Mouse (Mus musculus) embryonic facial prominence, embryonic 12.5 days (tissue): Measurements from ENCODE around the gene Eps15l1. TPM values are rescaled to one million over a fixed set of nuclear protein-coding genes. Genes with fewer than 3 reads are reported as not detected.

Experiments
- ATAC-seq: fragments of 200-750 bp; cut with Nextera tagmentation; 2 replicates; pipeline ENCODE4 v1.8.0; 2017; ENCODE audit not compliant: insufficient number of reproducible peaks, insufficient read depth, low FRiP score, low TSS enrichment
- H3K27ac ChIP-seq: fragments of 300-500 bp; sonication (generic); 2 replicates; pipeline ENCODE4 v1.5.1; 2016; ENCODE audit warnings: mild to moderate bottlenecking
- H3K27me3 ChIP-seq: fragments of 300-500 bp; sonication (generic); 2 replicates; pipeline ENCODE4 v1.6.1; 2016; ENCODE audit warnings: mild to moderate bottlenecking, moderate library complexity
- H3K36me3 ChIP-seq: fragments of 300-500 bp; sonication (generic); 2 replicates; pipeline ENCODE4 v1.6.1; 2016; ENCODE audit warnings: mild to moderate bottlenecking
- H3K4me1 ChIP-seq: fragments of 300-500 bp; sonication (generic); 2 replicates; pipeline ENCODE4 v1.6.1; 2016
- H3K4me2 ChIP-seq: fragments of 300-500 bp; sonication (generic); replicated peaks from 2 replicates; pipeline ENCODE4 v1.6.1; 2016; ENCODE audit warnings: mild to moderate bottlenecking, moderate library complexity
- H3K4me3 ChIP-seq: fragments of 300-500 bp; sonication (generic); 2 replicates; pipeline ENCODE4 v1.5.1; 2016; ENCODE audit warnings: mild to moderate bottlenecking
- H3K9ac ChIP-seq: fragments of 300-500 bp; sonication (generic); 2 replicates; pipeline ENCODE4 v1.6.1; 2016; ENCODE audit warnings: mild to moderate bottlenecking, moderate library complexity
- H3K9me3 ChIP-seq: fragments of 300-500 bp; sonication (generic); 2 replicates; pipeline ENCODE4 v1.6.1; 2016; ENCODE audit warnings: mild to moderate bottlenecking, moderate library complexity
- WGBS: fragments of 180-500 bp; shearing (Covaris S2); methylation state at CpG from one replicate; pipeline ENCODE4 v1.1.7; 2016; 5-methylcytosine and 5-hydroxymethylcytosine counted together
- polyA plus RNA-seq: library from polyadenylated mRNA; unstranded; fragments of >200 nt; fragmentation: Nextera tagmentation; extraction: Ambion mirVana; gene quantifications from 2 replicates; pipeline ENCODE4 v1.2.1, GENCODE M21; 2016

Eps15l1 gene
- polyA plus RNA-seq, 1 experiment from 2014 or later: 69.0 TPM

GRCm38 (mm10) chr8:72324708-72325107, 96.6 kb downstream of the Eps15l1 start:
- H3K9ac ChIP-seq: no peak overlapping the region
- 80% methylated on average over 2 of the region's 2 CpGs for WGBS
- H3K4me3 ChIP-seq: no peak overlapping the region
- H3K36me3 ChIP-seq: no peaks in the 10 kb centered on the region
- no peaks in the 10 kb centered on the region for H3K9me3 ChIP-seq
- H3K4me2 ChIP-seq: no peak overlapping the region
- no peak overlapping the region for H3K27ac ChIP-seq
- H3K4me1 ChIP-seq: peaks cover 10% of the 10 kb centered on the region
- no peak for ATAC-seq
- H3K27me3 ChIP-seq: peaks cover 34% of the 10 kb centered on the region

GRCm38 (mm10) chr8:72324036-72324706, 97.1 kb downstream of the Eps15l1 start:
- peaks cover 15% of the 10 kb centered on the region for H3K4me1 ChIP-seq
- H3K27ac ChIP-seq: no peak overlapping the region
- H3K4me3 ChIP-seq: no peak overlapping the region
- H3K36me3 ChIP-seq: no peaks in the 10 kb centered on the region
- H3K4me2 ChIP-seq: no peak overlapping the region
- no peak overlapping the region for H3K9ac ChIP-seq
- 83% methylated on average over 10 of the region's 10 CpGs for WGBS
- H3K27me3 ChIP-seq: peaks cover 39% of the 10 kb centered on the region
- no peak for ATAC-seq
- no peaks in the 10 kb centered on the region for H3K9me3 ChIP-seq

GRCm38 (mm10) chr8:72323131-72323725, 98.0 kb downstream of the Eps15l1 start:
- Histone ChIP-seq H3K4me2 (no peak overlapping the region), H3K27ac (no peak overlapping the region), H3K4me1 (peaks cover 16% of the 10 kb centered on the region), H3K36me3 (no peaks in the 10 kb centered on the region), H3K4me3 (no peak overlapping the region), H3K27me3 (peaks cover 48% of the 10 kb centered on the region), H3K9me3 (no peaks in the 10 kb centered on the region), H3K9ac (no peak overlapping the region)
- WGBS: 63% methylated on average over 6 of the region's 6 CpGs
- ATAC-seq: no peak

- no peak for ATAC-seq
- Histone ChIP-seq H3K27ac (no peak overlapping the region), H3K4me3 (no peak overlapping the region), H3K4me1 (peaks cover 16% of the 10 kb centered on the region), H3K4me2 (no peak overlapping the region), H3K9ac (no peak overlapping the region), H3K27me3 (peaks cover 52% of the 10 kb centered on the region), H3K9me3 (no peaks in the 10 kb centered on the region), H3K36me3 (no peaks in the 10 kb centered on the region)
- 68% methylated on average over 7 of the region's 7 CpGs for WGBS
Observed at GRCm38 (mm10) chr8:72322471-72322889, 98.8 kb downstream of the Eps15l1 start.

GRCm38 (mm10) chr8:72321635-72322441, 99.4 kb downstream of the Eps15l1 start:
- H3K9ac ChIP-seq: no peak overlapping the region
- ATAC-seq: no peak
- H3K4me3 ChIP-seq: no peak overlapping the region
- H3K9me3 ChIP-seq: no peaks in the 10 kb centered on the region
- peaks cover 16% of the 10 kb centered on the region for H3K4me1 ChIP-seq
- no peak overlapping the region for H3K27ac ChIP-seq
- no peaks in the 10 kb centered on the region for H3K36me3 ChIP-seq
- no peak overlapping the region for H3K4me2 ChIP-seq
- H3K27me3 ChIP-seq: peaks cover 53% of the 10 kb centered on the region
- WGBS: 89% methylated on average over 20 of the region's 20 CpGs

GRCm38 (mm10) chr8:72320803-72321583, 100.3 kb downstream of the Eps15l1 start:
- Histone ChIP-seq H3K9me3 (no peaks in the 10 kb centered on the region), H3K27me3 (peaks cover 53% of the 10 kb centered on the region), H3K9ac (no peak overlapping the region), H3K36me3 (no peaks in the 10 kb centered on the region), H3K4me3 (peak overlapping the region; percentile 55), H3K4me2 (peak overlapping the region; percentile 90), H3K27ac (no peak overlapping the region), H3K4me1 (peaks cover 16% of the 10 kb centered on the region)
- WGBS: 57% methylated on average over 25 of the region's 25 CpGs
- no peak for ATAC-seq

GRCm38 (mm10) chr8:72319921-72320802, 101.1 kb downstream of the Eps15l1 start:
- H3K4me1 ChIP-seq: peaks cover 16% of the 10 kb centered on the region
- ATAC-seq: no peak
- 8% methylated on average over 49 of the region's 55 CpGs for WGBS
- H3K9ac ChIP-seq: peak overlapping the region; percentile 40; the same call in 1 of the 2 replicates
- peak overlapping the region; percentile 55 for H3K4me3 ChIP-seq
- no peaks in the 10 kb centered on the region for H3K9me3 ChIP-seq
- H3K36me3 ChIP-seq: no peaks in the 10 kb centered on the region
- H3K27me3 ChIP-seq: peaks cover 53% of the 10 kb centered on the region
- H3K27ac ChIP-seq: no peak overlapping the region
- H3K4me2 ChIP-seq: peak overlapping the region; percentile 90

GRCm38 (mm10) chr8:72319397-72319796, 101.9 kb downstream of the Eps15l1 start:
- no peaks in the 10 kb centered on the region for H3K9me3 ChIP-seq
- peaks cover 53% of the 10 kb centered on the region for H3K27me3 ChIP-seq
- peak overlapping the region; percentile 90 for H3K4me2 ChIP-seq
- no peak; the same call in 1 of the 2 replicates for ATAC-seq
- H3K4me1 ChIP-seq: peaks cover 16% of the 10 kb centered on the region
- H3K9ac ChIP-seq: peak overlapping the region; percentile 40
- H3K36me3 ChIP-seq: no peaks in the 10 kb centered on the region
- no peak overlapping the region for H3K27ac ChIP-seq
- under 1% methylated on average over 48 of the region's 48 CpGs for WGBS
- peak overlapping the region; percentile 55 for H3K4me3 ChIP-seq

- under 1% methylated on average over 46 of the region's 46 CpGs for WGBS
- H3K27ac ChIP-seq: no peak within 1 kb of the TSS
- ATAC-seq: peak; percentile 96
Observed at GRCm38 (mm10) chr8:72318801-72319322, 102.4 kb downstream of the Eps15l1 start, which contains the start of gene Klf2. Gene Klf2 (plus strand): TSS chr8:72319033.

GRCm38 (mm10) chr8:72317741-72318301, 103.4 kb downstream of the Eps15l1 start:
- Histone ChIP-seq H3K4me3 (no peak overlapping the region), H3K4me1 (peaks cover 16% of the 10 kb centered on the region), H3K9ac (no peak overlapping the region), H3K4me2 (no peak overlapping the region), H3K27me3 (peaks cover 48% of the 10 kb centered on the region), H3K27ac (no peak overlapping the region), H3K9me3 (no peaks in the 10 kb centered on the region), H3K36me3 (no peaks in the 10 kb centered on the region)
- ATAC-seq: no peak
- WGBS: 43% methylated on average over 5 of the region's 5 CpGs

More at GRCm38 (mm10) chr8:72318801-72319322, 102.4 kb downstream of the Eps15l1 start, which contains the start of gene Klf2:
- Histone ChIP-seq H3K4me3 (peak within 1 kb of the TSS; percentile 55), H3K36me3 (no peaks in the 10 kb centered on the region), H3K4me2 (peak within 1 kb of the TSS; percentile 90), H3K9me3 (no peaks in the 10 kb centered on the region), H3K4me1 (peaks cover 16% of the 10 kb centered on the region), H3K9ac (peak within 1 kb of the TSS; percentile 42), H3K27me3 (peaks cover 53% of the 10 kb centered on the region)
